In genomic region chr1:51480386-51480785, GRCm38 (mm10) we compare ENCODE assay signal across 12 mouse cellular contexts. TPM values are rescaled to one million over a fixed set of nuclear protein-coding genes. Genes with fewer than 3 reads are reported as not detected.
DNase-seq lines count a peak whose midpoint lies in the region; ATAC-seq lines count a peak whose summit lies in the region.
"Had no signal": no experiment of that assay in that cellular context is flagged by ENCODE, and none has a peak within 500 bp of the region (broad histone marks: within the 10 kb centered on the region; RNA-seq: fewer than 3 reads in every experiment).

No protein-coding gene starts in this region.

- no peaks in the 10 kb centered on the region for H3K36me3 ChIP-seq in embryonic facial prominence, embryonic 10.5 days (replicated peaks)
- H3K36me3 ChIP-seq in hindbrain, embryonic 16.5 days (ENCODE audit: control insufficient read depth, insufficient read depth, low read length), result no peaks in the 10 kb centered on the region

- DNase-seq in heart, adult 8-10 months (ENCODE audit: low spot score), result peak; percentile 12
- no peak for DNase-seq in heart, postnatal 25 days (ENCODE audit: low spot score)
- DNase-seq in CD4-positive helper T cell, adult 2 months (ENCODE audit: low read depth, low spot score), result peak; percentile 16
- DNase-seq in naive thymus-derived CD4-positive, alpha-beta T cell, adult 2 months (ENCODE audit: low read depth), result peak; percentile 40
- DNase-seq in layer of hippocampus, adult 9-10 months (ENCODE audit: low spot score), result no peak
- DNase-seq in embryonic facial prominence, embryonic 10.5 days (ENCODE audit: low spot score), result no peak
- DNase-seq: cerebellum, adult 11-12 months; left cerebral cortex, postnatal 4 days; right cerebral cortex, postnatal 14 days had no signal

- H3K27ac ChIP-seq in embryonic facial prominence, embryonic 10.5 days (replicated peaks), result no peak overlapping the region
- H3K27ac ChIP-seq in hindbrain, embryonic 16.5 days (ENCODE audit: low read depth, low read length), result no peak overlapping the region

- no peak overlapping the region for H3K9ac ChIP-seq in hindbrain, embryonic 16.5 days (ENCODE audit: low read depth, low read length)

- H3K4me3 ChIP-seq in embryonic facial prominence, embryonic 10.5 days, result no peak overlapping the region
- no peak overlapping the region for H3K4me3 ChIP-seq in hindbrain, embryonic 16.5 days (ENCODE audit: low read length)

- H3K27me3 ChIP-seq in embryonic facial prominence, embryonic 10.5 days (replicated peaks; ENCODE audit: low read depth, poor library complexity, severe bottlenecking), result 0 out of 2 replicates have a peak, but pooled peaks cover 4% of the 10 kb centered on the region
- H3K27me3 ChIP-seq in hindbrain, embryonic 16.5 days (replicated peaks; ENCODE audit: control insufficient read depth, insufficient read depth, low read length), result no peaks in the 10 kb centered on the region

- peaks cover 12% of the 10 kb centered on the region; the same call in 1 of the 2 replicates for H3K4me1 ChIP-seq in embryonic facial prominence, embryonic 10.5 days
- H3K4me1 ChIP-seq in hindbrain, embryonic 16.5 days (ENCODE audit: control insufficient read depth, insufficient read depth, low read depth, low read length), result peaks cover 5% of the 10 kb centered on the region; the same call in 1 of the 2 replicates

- no peak overlapping the region for H3K4me2 ChIP-seq in hindbrain, embryonic 16.5 days (ENCODE audit: low read length)

- ATAC-seq in granulocyte monocyte progenitor cell, adult 5-6 weeks (replicated peaks; ENCODE audit: poor library complexity, severe bottlenecking), result peak; percentile 63
- ATAC-seq in hindbrain, embryonic 16.5 days, result no peak
- ATAC-seq: intestine, embryonic 16.5 days had no signal

- intact Hi-C loops in heart, postnatal 25 days (cut with DNase I), result loop anchor here (10.0 kb wide), 1 partner anchor 624 kb away; no protein-coding TSS in a partner anchor

- no peaks in the 10 kb centered on the region for H3K9me3 ChIP-seq in embryonic facial prominence, embryonic 10.5 days
- no peaks in the 10 kb centered on the region for H3K9me3 ChIP-seq in hindbrain, embryonic 16.5 days (ENCODE audit: control insufficient read depth, low read length)

RNA-seq across cellular contexts. Expression of gene Nabp1, which starts 2.2 kb away (rescaled TPM):
- 10 to 100 TPM; 32.4 to 66.3 (median 47.5) TPM for total RNA-seq in heart, adult 8-10 months (2022)
- total RNA-seq in heart, postnatal 25 days (2021), result 10 to 100 TPM; 33.6 to 37.4 TPM
- 7.0 and 11.7 TPM in 2 replicates for total RNA-seq in granulocyte monocyte progenitor cell, adult 5-6 weeks (2014; fragmentation: Nextera tagmentation)
- 14.7 and 29.9 TPM in 2 replicates for total RNA-seq in granulocyte monocyte progenitor cell, adult 5-6 weeks (2017)
- 8.3 and 9.5 TPM in 2 replicates for polyA plus RNA-seq in embryonic facial prominence, embryonic 10.5 days (2016; fragmentation: Nextera tagmentation; extraction: Ambion mirVana)
- polyA plus RNA-seq in hindbrain, embryonic 16.5 days (2015; fragmentation: Nextera tagmentation; extraction: Ambion mirVana), result 8.1 and 9.0 TPM in 2 replicates

Comparison
In these comparisons a context has a peak if more than half of its experiments do, and no peak if none do; other contexts are left out.
1. DNase-seq: peak in heart, adult 8-10 months (single experiment), CD4-positive helper T cell, adult 2 months (single experiment) and naive thymus-derived CD4-positive, alpha-beta T cell, adult 2 months (single experiment); none in heart, postnatal 25 days (single experiment), layer of hippocampus, adult 9-10 months (single experiment) and embryonic facial prominence, embryonic 10.5 days (single experiment).